Mouse (Mus musculus) bone marrow macrophage, adult 2 months (primary cell): ENCODE measurements around the gene Ptprf.

ENCODE experiments used
- CTCF ChIP-seq: IDR thresholded peaks from 2 replicates; pipeline ENCODE4 v1.5.1; 2012; ENCODE audit warnings: low read depth, mild to moderate bottlenecking, low read length, moderate library complexity
- POLR2A ChIP-seq: IDR thresholded peaks from 2 replicates; pipeline ENCODE4 v1.6.1; 2012; ENCODE audit warnings: mild to moderate bottlenecking, low read depth, low read length, borderline replicate concordance

DNA sequence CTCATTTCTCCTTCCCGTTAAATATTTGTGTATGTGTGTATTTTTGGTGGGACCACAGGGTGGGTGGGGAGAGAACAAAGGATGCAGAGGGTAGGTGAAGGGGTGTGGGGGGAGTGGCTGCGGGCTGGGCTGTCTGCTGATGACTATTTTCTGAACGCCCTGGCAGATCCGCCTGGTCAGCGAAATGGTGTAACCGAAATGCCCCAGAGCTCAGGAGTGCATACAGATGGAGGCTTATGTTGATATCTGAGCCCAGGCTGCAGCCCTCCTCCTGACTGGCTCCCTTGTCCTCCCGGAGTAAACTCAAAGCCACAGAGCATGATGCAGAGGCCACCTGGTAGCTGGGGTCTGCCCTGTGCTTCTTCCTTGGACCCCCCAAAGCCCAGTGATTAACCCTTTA lies 47.4 kb downstream of the Ptprf start:
- TF ChIP-seq CTCF = no peak
- no peak for TF ChIP-seq POLR2A
